Mouse (Mus musculus) CH12.LX (cell line): Measurements from ENCODE around the gene Gm42669.

Experiments
- CTCF ChIP-seq, 2 experiments: IDR thresholded peaks in 1 of 2; conservative IDR thresholded peaks in 1 of 2; 2 replicates each; pipeline ENCODE4 v1.5.1; 2011 to 2012; ENCODE audit warnings: low read depth in 2 of 2, low read length in 2 of 2, improper control_type of control experiment in 1 of 2, inconsistent platforms in 1 of 2, mild to moderate bottlenecking in 1 of 2, moderate library complexity in 1 of 2
- EP300 ChIP-seq: IDR thresholded peaks from 2 replicates; pipeline ENCODE4 v1.6.1; 2011; ENCODE audit warnings: low read length, improper control_type of control experiment
- GABPA ChIP-seq: IDR thresholded peaks from 2 replicates; pipeline ENCODE4 v1.6.1; 2012; ENCODE audit warnings: low read depth, low read length, improper control_type of control experiment, inconsistent platforms; ENCODE audit not compliant: insufficient replicate concordance
- JUND ChIP-seq: conservative IDR thresholded peaks from 2 replicates; pipeline ENCODE4 v1.6.1; 2011; ENCODE audit warnings: low read depth, low read length, improper control_type of control experiment
- MAX ChIP-seq: IDR thresholded peaks from 2 replicates; pipeline ENCODE4 v1.6.1; 2011; ENCODE audit warnings: low read length, improper control_type of control experiment
- MEF2A ChIP-seq: IDR thresholded peaks from 2 replicates; pipeline ENCODE4 v1.6.1; 2014; ENCODE audit warnings: low read depth, mild to moderate bottlenecking, inconsistent platforms, low read length, improper control_type of control experiment, borderline replicate concordance
- NRF1 ChIP-seq: IDR thresholded peaks from 2 replicates; pipeline ENCODE4 v1.6.1; 2014; ENCODE audit warnings: low read depth, mild to moderate bottlenecking, inconsistent platforms, low read length, improper control_type of control experiment, moderate library complexity
- POLR2A ChIP-seq: IDR thresholded peaks from 2 replicates; pipeline ENCODE4 v1.6.1; 2011; ENCODE audit warnings: low read depth, mild to moderate bottlenecking, improper control_type of control experiment, low read length
- SMC3 ChIP-seq: IDR thresholded peaks from 2 replicates; pipeline ENCODE4 v1.6.1; 2011; ENCODE audit warnings: low read depth, low read length, improper control_type of control experiment
- ZC3H11A ChIP-seq: IDR thresholded peaks from 2 replicates; pipeline ENCODE4 v1.6.1; 2012; ENCODE audit warnings: low read depth, mild to moderate bottlenecking, inconsistent platforms, low read length, improper control_type of control experiment
- ZMIZ1 ChIP-seq: IDR thresholded peaks from 2 replicates; pipeline ENCODE4 v1.6.1; 2012; ENCODE audit warnings: low read depth, mild to moderate bottlenecking, inconsistent platforms, low read length, improper control_type of control experiment

DNA sequence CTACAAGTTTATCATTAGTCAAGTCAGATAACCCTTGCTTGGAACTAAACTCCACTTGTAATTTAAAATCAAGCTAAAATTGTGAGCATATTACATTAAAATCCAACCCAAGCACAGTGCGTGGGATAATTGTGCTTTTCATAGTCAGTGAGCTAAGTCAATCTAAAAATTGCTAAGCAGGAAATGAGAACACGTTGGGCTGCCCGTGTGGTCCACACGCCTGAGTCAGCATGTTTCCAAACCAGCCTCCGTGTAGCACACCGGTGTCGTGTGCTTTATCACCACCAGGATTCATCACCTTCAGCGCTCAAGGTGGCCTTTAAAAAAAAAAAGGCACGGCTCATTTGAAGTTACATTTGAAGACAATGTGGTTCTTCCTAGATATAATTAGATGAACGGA, 16.9 kb downstream of the Gm42669 start:
- TF ChIP-seq JUND = no peak; the same call in 1 of the 2 replicates
- 0 out of 4 replicates have a peak, but pooled peaks of 1 of the 2 experiments have one; percentile 0 for TF ChIP-seq CTCF (conservative IDR thresholded peaks at IDR 0.05 in 1 of 2, IDR thresholded peaks at IDR 0.05 in 1 of 2; ENCODE audit: low read depth in 2 of 2, low read length in 2 of 2)
- no peak for TF ChIP-seq ZC3H11A
- TF ChIP-seq GABPA = no peak
- no peak for TF ChIP-seq SMC3
- TF ChIP-seq EP300 = peak; percentile 40; the same call in 1 of the 2 replicates
- peak; percentile 42; the same call in 1 of the 2 replicates for TF ChIP-seq MEF2A
- TF ChIP-seq NRF1 = no peak
- TF ChIP-seq MAX = peak; percentile 42; the same call in 1 of the 2 replicates
- no peak for TF ChIP-seq ZMIZ1
- no peak for TF ChIP-seq POLR2A
